14 mouse cellular contexts compared by ENCODE assay signal in genomic region chr4:83925118-83925842, GRCm38 (mm10).
DNase-seq lines count a peak whose midpoint lies in the region; ATAC-seq and TF ChIP-seq lines count a peak whose summit lies in the region.
"Had no signal": no experiment of that assay in that cellular context is flagged by ENCODE, and none has a peak within 500 bp of the region (broad histone marks: within the 10 kb centered on the region; RNA-seq: fewer than 3 reads in every experiment).

No protein-coding gene starts in this region.

- WGBS in lung, postnatal 0 days = 63% methylated on average over 8 of the region's 8 CpGs

- ATAC-seq in lung, postnatal 0 days = no peak
- peak; percentile 52; the same call in 1 of the 2 replicates for ATAC-seq in megakaryocyte-erythroid progenitor cell, adult 5-6 weeks (replicated peaks; ENCODE audit: low FRiP score, low TSS enrichment, poor library complexity, severe bottlenecking)
- ATAC-seq: forebrain, embryonic 14.5 days had no signal

- no peaks in the 10 kb centered on the region for H3K4me1 ChIP-seq in lung, postnatal 0 days (ENCODE audit: insufficient read depth, low read depth, low read length)
- H3K4me1 ChIP-seq: neural tube, embryonic 13.5 days had no signal

- TF ChIP-seq CTCF in lung, postnatal 0 days (IDR thresholded peaks at IDR 0.05) = peak; percentile 27

- H3K4me3 ChIP-seq in lung, postnatal 0 days (ENCODE audit: low read depth, low read length) = no peak overlapping the region
- H3K4me3 ChIP-seq: heart, embryonic 13.5 days; limb, embryonic 12.5 days; neural tube, embryonic 13.5 days had no signal

- no peaks in the 10 kb centered on the region for H3K9me3 ChIP-seq in lung, postnatal 0 days (ENCODE audit: low read length)
- H3K9me3 ChIP-seq: heart, embryonic 13.5 days had no signal

- peak; percentile 40 to 48 for DNase-seq in cerebellum, postnatal 14 days
- no peak for DNase-seq in cerebellum, postnatal 4 days (ENCODE audit: low spot score in 2 of 2)
- DNase-seq in lung, postnatal 0 days (ENCODE audit: low spot score) = no peak
- no peak for DNase-seq in lung, postnatal 25 days (ENCODE audit: low spot score)
- peak; percentile 64 for DNase-seq in kidney, adult 11 months
- no peak for DNase-seq in neural tube, embryonic 10.5 days (ENCODE audit: extremely low spot score, low spot score)
- DNase-seq in layer of hippocampus, adult 9-11 months = no peak
- DNase-seq: right cerebral cortex, postnatal 14 days had no signal

- TF ChIP-seq EP300 in lung, postnatal 0 days (IDR thresholded peaks at IDR 0.05) = no peak

- no peaks in the 10 kb centered on the region for H3K36me3 ChIP-seq in lung, postnatal 0 days (ENCODE audit: insufficient read depth, low read length)
- H3K36me3 ChIP-seq: heart, embryonic 13.5 days; limb, embryonic 12.5 days; neural tube, embryonic 13.5 days had no signal

- H3K27ac ChIP-seq in lung, postnatal 0 days (ENCODE audit: low read length) = no peak overlapping the region
- H3K27ac ChIP-seq: heart, embryonic 13.5 days; macrophage; neural tube, embryonic 13.5 days had no signal

- no peaks in the 10 kb centered on the region for H3K27me3 ChIP-seq in lung, postnatal 0 days (replicated peaks; ENCODE audit: insufficient read depth, low read length)
- H3K27me3 ChIP-seq: heart, embryonic 13.5 days; limb, embryonic 12.5 days; neural tube, embryonic 13.5 days had no signal

- H3K4me2 ChIP-seq in lung, postnatal 0 days (replicated peaks; ENCODE audit: low read depth, low read length) = no peak overlapping the region
- H3K4me2 ChIP-seq: heart, embryonic 13.5 days; neural tube, embryonic 13.5 days had no signal

- no peak overlapping the region for H3K9ac ChIP-seq in lung, postnatal 0 days (replicated peaks; ENCODE audit: low read depth)
- H3K9ac ChIP-seq: heart, embryonic 13.5 days; limb, embryonic 12.5 days; neural tube, embryonic 13.5 days had no signal

Comparison
In these comparisons a context has a peak if more than half of its experiments do, and no peak if none do; other contexts are left out.
1. DNase-seq: peak in cerebellum, postnatal 14 days (2 of 2) and kidney, adult 11 months (single experiment); none in cerebellum, postnatal 4 days (0 of 2), lung, postnatal 0 days (single experiment), lung, postnatal 25 days (single experiment), neural tube, embryonic 10.5 days (single experiment) and layer of hippocampus, adult 9-11 months (single experiment).